Mouse (Mus musculus): ENCODE results near the gene Fndc3a.

Gene Fndc3a

GRCm38 (mm10) chr14:72536392-72537017, 173.3 kb downstream of the Fndc3a start:
- DNase-seq (ENCODE audit: low spot score in 2 of 2) = no peak

- no peak for DNase-seq (ENCODE audit: low spot score in 2 of 2)
Measured at GRCm38 (mm10) chr14:72533862-72534261, 175.9 kb downstream of the Fndc3a start.

GRCm38 (mm10) chr14:72532028-72532917, 177.5 kb downstream of the Fndc3a start:
- no peak for DNase-seq (ENCODE audit: low spot score in 2 of 2)

GRCm38 (mm10) chr14:72527126-72527525, 182.7 kb downstream of the Fndc3a start:
- no peak for DNase-seq (ENCODE audit: low spot score in 2 of 2)

- no peak for DNase-seq (ENCODE audit: low spot score in 2 of 2)
Measured at GRCm38 (mm10) chr14:72519561-72519960, 190.2 kb downstream of the Fndc3a start.

- no peak for DNase-seq (ENCODE audit: low spot score in 2 of 2)
Measured at GRCm38 (mm10) chr14:72518786-72519185, 191.0 kb downstream of the Fndc3a start.

- DNase-seq (ENCODE audit: low spot score in 2 of 2) = peak; percentile 21 to 25
Measured at GRCm38 (mm10) chr14:72516376-72516775, 193.4 kb downstream of the Fndc3a start.

- DNase-seq (ENCODE audit: low spot score in 2 of 2) = no peak
Measured at GRCm38 (mm10) chr14:72506723-72507420, 202.9 kb downstream of the Fndc3a start.

GRCm38 (mm10) chr14:72506018-72506722, 203.6 kb downstream of the Fndc3a start:
- no peak for DNase-seq (ENCODE audit: low spot score in 2 of 2)

GRCm38 (mm10) chr14:72504985-72505384, 204.8 kb downstream of the Fndc3a start:
- DNase-seq (ENCODE audit: low spot score in 2 of 2) = no peak

- no peak for DNase-seq (ENCODE audit: low spot score in 2 of 2)
Measured at GRCm38 (mm10) chr14:72503241-72503640, 206.6 kb downstream of the Fndc3a start.

- DNase-seq (ENCODE audit: low spot score in 2 of 2) = no peak
Measured at GRCm38 (mm10) chr14:72493775-72494174, 216.0 kb downstream of the Fndc3a start.

- DNase-seq (ENCODE audit: low spot score in 2 of 2) = no peak
Measured at GRCm38 (mm10) chr14:72491738-72492137, 218.1 kb downstream of the Fndc3a start, which contains the start of gene Gm9195. Gm9195 (minus strand) TSS chr14:72491838.

GRCm38 (mm10) chr14:72490367-72490766, 219.4 kb downstream of the Fndc3a start:
- no peak for DNase-seq (ENCODE audit: low spot score in 2 of 2)
